Mouse (Mus musculus) stomach, embryonic 14.5 days (tissue): Measurements from ENCODE around the gene Med24. TPM values are rescaled to one million over a fixed set of nuclear protein-coding genes. Genes with fewer than 3 reads are reported as not detected.

Source experiments
- ATAC-seq: fragments of 200-750 bp; cut with Nextera tagmentation; 2 replicates; pipeline ENCODE4 v1.8.0; 2017; ENCODE audit warnings: low read depth, moderate TSS enrichment; ENCODE audit not compliant: insufficient number of reproducible peaks, insufficient read depth, low FRiP score
- H3K27ac ChIP-seq: fragments of 300-500 bp; sonication (generic); 2 replicates; pipeline ENCODE4 v1.5.1; 2014; ENCODE audit warnings: mild to moderate bottlenecking, low read length, moderate library complexity, mixed read lengths
- H3K27me3 ChIP-seq: fragments of 300-500 bp; sonication (generic); 2 replicates; pipeline ENCODE4 v1.6.1; 2014; ENCODE audit warnings: low read length, control low read depth, mixed read lengths; ENCODE audit not compliant: control insufficient read depth, insufficient read depth
- H3K36me3 ChIP-seq: fragments of 300-500 bp; sonication (generic); 2 replicates; pipeline ENCODE4 v1.6.1; 2014; ENCODE audit warnings: mild to moderate bottlenecking, control low read depth, low read length, moderate library complexity, mixed read lengths; ENCODE audit not compliant: control insufficient read depth, insufficient read depth
- H3K4me1 ChIP-seq: fragments of 300-500 bp; sonication (generic); 2 replicates; pipeline ENCODE4 v1.6.1; 2014; ENCODE audit warnings: low read length, control low read depth, mixed read lengths; ENCODE audit not compliant: control insufficient read depth, insufficient read depth
- H3K4me2 ChIP-seq: fragments of 300-500 bp; sonication (generic); replicated peaks from 2 replicates; pipeline ENCODE4 v1.6.1; 2014; ENCODE audit warnings: low read depth, low read length, control low read depth
- H3K4me3 ChIP-seq: fragments of 300-500 bp; sonication (generic); 2 replicates; pipeline ENCODE4 v1.5.1; 2014; ENCODE audit warnings: low read depth, low read length, control low read depth
- H3K9ac ChIP-seq: fragments of 300-500 bp; sonication (generic); replicated peaks from 2 replicates; pipeline ENCODE4 v1.6.1; 2014; ENCODE audit warnings: low read depth, mild to moderate bottlenecking, control low read depth, low read length, moderate library complexity, mixed read lengths
- H3K9me3 ChIP-seq: fragments of 300-500 bp; sonication (generic); 2 replicates; pipeline ENCODE4 v1.6.1; 2016; ENCODE audit warnings: low read depth, low read length, control low read depth; ENCODE audit not compliant: control insufficient read depth
- WGBS: fragments of 180-500 bp; shearing (Covaris S2); extraction: QIAGEN DNeasy Blood & Tissue Kit; methylation state at CpG from one replicate; pipeline ENCODE4 v1.1.7; 2014; 5-methylcytosine and 5-hydroxymethylcytosine counted together
- polyA plus RNA-seq: library from polyadenylated mRNA; unstranded; fragments of >200 nt; fragmentation: Nextera tagmentation; extraction: Ambion mirVana; gene quantifications from 2 replicates; pipeline ENCODE4 v1.2.1, GENCODE M21; 2014

Med24 gene
- polyA plus RNA-seq, 1 experiment from 2014 or later: 41.0 TPM

GRCm38 (mm10) chr11:98767276-98767675 lies 38.0 kb upstream of the Med24 start:
- no peaks in the 10 kb centered on the region for H3K27me3 ChIP-seq
- no peak for ATAC-seq
- peaks cover 51% of the 10 kb centered on the region for H3K36me3 ChIP-seq
- H3K27ac ChIP-seq: peak overlapping the region; percentile 7; the same call in 1 of the 2 replicates
- peaks cover 39% of the 10 kb centered on the region for H3K4me1 ChIP-seq
- H3K4me3 ChIP-seq: no peak overlapping the region
- H3K4me2 ChIP-seq: peak overlapping the region; percentile 30; the same call in 1 of the 2 replicates
- 20% methylated on average over 9 of the region's 9 CpGs for WGBS
- no peak overlapping the region for H3K9ac ChIP-seq
- no peaks in the 10 kb centered on the region for H3K9me3 ChIP-seq

GRCm38 (mm10) chr11:98766816-98767215 lies 37.6 kb upstream of the Med24 start:
- H3K27ac ChIP-seq: peak overlapping the region; percentile 7; the same call in 1 of the 2 replicates
- no peak for ATAC-seq
- 42% methylated on average over 5 of the region's 5 CpGs for WGBS
- H3K36me3 ChIP-seq: peaks cover 55% of the 10 kb centered on the region
- no peaks in the 10 kb centered on the region for H3K9me3 ChIP-seq
- H3K4me3 ChIP-seq: no peak overlapping the region
- 0 out of 2 replicates have a peak overlapping the region, but pooled peaks have one; percentile 30 for H3K4me2 ChIP-seq
- H3K27me3 ChIP-seq: no peaks in the 10 kb centered on the region
- peaks cover 39% of the 10 kb centered on the region for H3K4me1 ChIP-seq
- H3K9ac ChIP-seq: no peak overlapping the region

- 40% methylated on average over 1 of the region's 2 CpGs for WGBS
- no peak for ATAC-seq
- no peak overlapping the region for H3K4me3 ChIP-seq
- no peaks in the 10 kb centered on the region for H3K27me3 ChIP-seq
- peaks cover 58% of the 10 kb centered on the region for H3K36me3 ChIP-seq
- H3K9ac ChIP-seq: no peak overlapping the region
- H3K4me2 ChIP-seq: no peak overlapping the region
- H3K4me1 ChIP-seq: peaks cover 39% of the 10 kb centered on the region
- no peaks in the 10 kb centered on the region for H3K9me3 ChIP-seq
- no peak overlapping the region for H3K27ac ChIP-seq
Measured at GRCm38 (mm10) chr11:98766346-98766745, 37.1 kb upstream of the Med24 start.

- WGBS: 46% methylated on average over 9 of the region's 9 CpGs
- Histone ChIP-seq H3K27me3 (no peaks in the 10 kb centered on the region), H3K9ac (no peak overlapping the region), H3K4me2 (no peak overlapping the region), H3K4me1 (peaks cover 39% of the 10 kb centered on the region), H3K36me3 (peaks cover 60% of the 10 kb centered on the region), H3K27ac (peak overlapping the region; percentile 44; the same call in 1 of the 2 replicates), H3K9me3 (no peaks in the 10 kb centered on the region), H3K4me3 (no peak overlapping the region)
- peak; percentile 26; the same call in 1 of the 2 replicates for ATAC-seq
Measured at GRCm38 (mm10) chr11:98765421-98766309, 36.4 kb upstream of the Med24 start.

- Histone ChIP-seq H3K27ac (no peak overlapping the region), H3K4me1 (peaks cover 39% of the 10 kb centered on the region), H3K36me3 (peaks cover 60% of the 10 kb centered on the region), H3K9me3 (no peaks in the 10 kb centered on the region), H3K27me3 (no peaks in the 10 kb centered on the region), H3K9ac (no peak overlapping the region), H3K4me2 (no peak overlapping the region), H3K4me3 (no peak overlapping the region)
- no peak for ATAC-seq
Measured at GRCm38 (mm10) chr11:98764746-98765145, 35.5 kb upstream of the Med24 start.

- H3K36me3 ChIP-seq: peaks cover 54% of the 10 kb centered on the region
- H3K9me3 ChIP-seq: no peaks in the 10 kb centered on the region
- H3K27ac ChIP-seq: no peak overlapping the region
- no peak overlapping the region for H3K9ac ChIP-seq
- no peak for ATAC-seq
- H3K4me1 ChIP-seq: peaks cover 39% of the 10 kb centered on the region
- no peaks in the 10 kb centered on the region for H3K27me3 ChIP-seq
- no peak overlapping the region for H3K4me2 ChIP-seq
- WGBS: 81% methylated on average over 18 of the region's 18 CpGs
- H3K4me3 ChIP-seq: no peak overlapping the region
Measured at GRCm38 (mm10) chr11:98764091-98764490, 34.9 kb upstream of the Med24 start.

- Histone ChIP-seq H3K4me2 (no peak overlapping the region), H3K36me3 (peaks cover 50% of the 10 kb centered on the region), H3K9ac (no peak overlapping the region), H3K27me3 (no peaks in the 10 kb centered on the region), H3K27ac (no peak overlapping the region), H3K9me3 (no peaks in the 10 kb centered on the region), H3K4me3 (no peak overlapping the region), H3K4me1 (peaks cover 34% of the 10 kb centered on the region)
- WGBS: 79% methylated on average over 8 of the region's 8 CpGs
- ATAC-seq: no peak
Measured at GRCm38 (mm10) chr11:98763502-98763861, 34.2 kb upstream of the Med24 start.

GRCm38 (mm10) chr11:98762756-98763501 lies 33.7 kb upstream of the Med24 start:
- peaks cover 50% of the 10 kb centered on the region for H3K36me3 ChIP-seq
- no peaks in the 10 kb centered on the region for H3K27me3 ChIP-seq
- H3K4me2 ChIP-seq: no peak overlapping the region
- no peak for ATAC-seq
- H3K4me3 ChIP-seq: no peak overlapping the region
- no peaks in the 10 kb centered on the region for H3K9me3 ChIP-seq
- peaks cover 28% of the 10 kb centered on the region for H3K4me1 ChIP-seq
- WGBS: 64% methylated on average over 17 of the region's 17 CpGs
- no peak overlapping the region for H3K9ac ChIP-seq
- peak overlapping the region; percentile 16; the same call in 1 of the 2 replicates for H3K27ac ChIP-seq
